Mouse (Mus musculus) ovary, adult 10 weeks (tissue): ENCODE data around the gene Ndufa5. TPM values are rescaled to one million over a fixed set of nuclear protein-coding genes. Genes with fewer than 3 reads are reported as not detected.

ENCODE experiments used
- polyA plus RNA-seq: library from polyadenylated mRNA; stranded (reverse); fragments of 350-450 nt; fragmentation: Illumina TruSeq; extraction: RNeasy Lipid Tissue Mini Kit (QIAGEN cat#74804); gene quantifications from one replicate; pipeline ENCODE4 v1.2.3, GENCODE M21; 2014

The Ndufa5 gene
- polyA plus RNA-seq: 163 TPM

GRCm38 (mm10) chr6:24527155-24528063 is at the start of gene Ndufa5:
Gene Ndufa5 (minus strand): TSS chr6:24528013.

GRCm38 (mm10) chr6:24528064-24528243 is 141 bp upstream of the Ndufa5 start, which contains the start of gene Asb15:
Gene Asb15 (plus strand): TSS chr6:24528144.

DNA sequence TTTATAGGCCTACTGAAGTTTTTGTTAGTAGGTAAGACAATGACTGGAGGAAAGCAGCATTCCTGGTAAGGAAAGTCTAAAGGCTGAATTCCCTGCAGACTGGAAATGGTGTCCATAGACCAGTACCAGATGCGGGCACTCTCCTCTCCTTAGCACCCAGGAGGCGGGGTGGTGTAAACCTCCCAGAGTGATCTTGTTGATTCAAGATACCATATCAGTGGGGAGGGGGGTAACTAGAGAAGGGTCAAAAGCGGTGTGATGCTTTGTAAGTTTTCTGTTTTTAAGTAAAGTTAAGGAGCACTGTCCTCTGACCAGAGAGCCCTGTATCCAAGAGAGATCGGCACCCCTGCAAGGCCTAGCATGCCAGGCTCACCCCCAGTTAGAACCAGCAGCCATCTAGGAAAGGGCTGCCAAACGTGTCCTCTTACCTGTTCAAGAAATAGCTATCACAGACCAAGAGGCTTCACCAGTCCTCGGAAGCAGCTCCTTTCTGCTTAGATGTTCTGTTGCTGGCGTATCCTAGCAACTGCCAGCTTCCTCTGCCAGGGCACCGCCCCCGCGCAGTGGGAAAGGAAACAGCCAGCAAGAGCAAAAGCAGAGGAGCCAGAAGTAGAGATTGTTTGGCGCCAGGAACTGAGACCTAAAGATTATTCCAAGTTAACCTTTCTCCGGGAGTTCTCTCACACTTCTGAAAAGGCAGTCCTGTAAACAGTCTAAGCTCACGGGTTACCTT is 13.1 kb downstream of the Ndufa5 start, which contains the start of gene Iqub:
Gene Iqub (minus strand): TSS at position 516 of the 733 bp plus-strand sequence.

Other genes starting within 250 kb of the Ndufa5 start
- gene Iqub, start 12.9 kb downstream of the Ndufa5 start, polyA plus RNA-seq: 4.2 TPM
- not detected for gene Asb15, start 131 bp upstream of the Ndufa5 start, polyA plus RNA-seq
- gene Lmod2, start 69.7 kb upstream of the Ndufa5 start, polyA plus RNA-seq: not detected
- 186 TPM for gene Wasl, start 137.0 kb upstream of the Ndufa5 start, polyA plus RNA-seq
- gene Hyal6, start 205.2 kb upstream of the Ndufa5 start, polyA plus RNA-seq: not detected
- not detected for gene Hyal4, start 220.3 kb upstream of the Ndufa5 start, polyA plus RNA-seq